Mouse (Mus musculus) heart, adult 2 months (tissue): ENCODE measurements around the gene 1810062G17Rik.

Source experiments
- CTCF ChIP-seq: fragments of 200-600 bp; IDR thresholded peaks from 2 replicates; pipeline ENCODE4 v1.8.1; 2022; ENCODE audit warnings: antibody characterized with exemption, mild to moderate bottlenecking, moderate library complexity
- POLR2A ChIP-seq: fragments of 200-500 bp; IDR thresholded peaks from 2 replicates; pipeline ENCODE4 v1.6.1; 2011; ENCODE audit warnings: mild to moderate bottlenecking, low read depth, low read length, control low read depth; ENCODE audit not compliant: insufficient read depth

GRCm38 (mm10) chr3:36498224-36498623 lies 22.5 kb downstream of the 1810062G17Rik start:
- no peak for TF ChIP-seq CTCF
- TF ChIP-seq POLR2A: no peak
